Mouse (Mus musculus): ENCODE data around the gene Olfr980.
"Not testable (repeated sequence)": the region's sequence is repeated elsewhere in the genome, so short reads cannot be mapped to it uniquely, and the experiment has no call there.

Olfr980 gene

GRCm38 (mm10) chr9:40009482-40009881, at the start of gene Olfr980:
Gene Olfr980 (minus strand): TSS chr9:40009582.
- no peak for DNase-seq (ENCODE audit: low read depth, low spot score)

GRCm38 (mm10) chr9:40050138-40050537, 40.8 kb upstream of the Olfr980 start:
- DNase-seq (ENCODE audit: low read depth, low spot score), result no peak

GRCm38 (mm10) chr9:40021164-40021563, 11.8 kb upstream of the Olfr980 start, which contains the start of gene Olfr981:
Gene Olfr981 (plus strand): TSS chr9:40021464.
- DNase-seq (ENCODE audit: low read depth, low spot score), result no peak

- DNase-seq (ENCODE audit: low read depth, low spot score), result no peak
These were observed 6.0 kb downstream of the Olfr980 start, which contains the start of gene Olfr979 for GRCm38 (mm10) chr9:40003365-40003764. Gene Olfr979 (minus strand): TSS chr9:40003465.

GRCm38 (mm10) chr9:39991813-39992212, 17.6 kb downstream of the Olfr980 start, which contains the start of gene Olfr978:
Gene Olfr978 (plus strand): TSS chr9:39992113.
- DNase-seq (ENCODE audit: low read depth, low spot score), result no peak

GRCm38 (mm10) chr9:39976581-39977145, 32.7 kb downstream of the Olfr980 start:
- DNase-seq (ENCODE audit: low read depth, low spot score), result not testable (repeated sequence)

- not testable (repeated sequence) for DNase-seq (ENCODE audit: low read depth, low spot score)
These were observed 48.3 kb downstream of the Olfr980 start, which contains the start of gene Olfr976 for GRCm38 (mm10) chr9:39961033-39961432. Gene Olfr976 (minus strand): TSS chr9:39961133.
